Mouse (Mus musculus): ENCODE results near the gene Snx6. TPM values are rescaled to one million over a fixed set of nuclear protein-coding genes. Genes with fewer than 3 reads are reported as not detected.

Snx6 gene
- total RNA-seq, 1 experiment from 2014 or later = 76.5 TPM

- ATAC-seq (replicated peaks; ENCODE audit: insufficient number of reproducible peaks, low FRiP score, low TSS enrichment, poor library complexity, severe bottlenecking) = no peak
Observed at GRCm38 (mm10) chr12:54806131-54806530, 10.6 kb upstream of the Snx6 start.

GRCm38 (mm10) chr12:54805254-54806002 lies 9.9 kb upstream of the Snx6 start:
- no peak for ATAC-seq (replicated peaks; ENCODE audit: insufficient number of reproducible peaks, low FRiP score, low TSS enrichment, poor library complexity, severe bottlenecking)

- ATAC-seq (replicated peaks; ENCODE audit: insufficient number of reproducible peaks, low FRiP score, low TSS enrichment, poor library complexity, severe bottlenecking) = no peak
Observed at GRCm38 (mm10) chr12:54803531-54803930, 8.0 kb upstream of the Snx6 start.

DNA sequence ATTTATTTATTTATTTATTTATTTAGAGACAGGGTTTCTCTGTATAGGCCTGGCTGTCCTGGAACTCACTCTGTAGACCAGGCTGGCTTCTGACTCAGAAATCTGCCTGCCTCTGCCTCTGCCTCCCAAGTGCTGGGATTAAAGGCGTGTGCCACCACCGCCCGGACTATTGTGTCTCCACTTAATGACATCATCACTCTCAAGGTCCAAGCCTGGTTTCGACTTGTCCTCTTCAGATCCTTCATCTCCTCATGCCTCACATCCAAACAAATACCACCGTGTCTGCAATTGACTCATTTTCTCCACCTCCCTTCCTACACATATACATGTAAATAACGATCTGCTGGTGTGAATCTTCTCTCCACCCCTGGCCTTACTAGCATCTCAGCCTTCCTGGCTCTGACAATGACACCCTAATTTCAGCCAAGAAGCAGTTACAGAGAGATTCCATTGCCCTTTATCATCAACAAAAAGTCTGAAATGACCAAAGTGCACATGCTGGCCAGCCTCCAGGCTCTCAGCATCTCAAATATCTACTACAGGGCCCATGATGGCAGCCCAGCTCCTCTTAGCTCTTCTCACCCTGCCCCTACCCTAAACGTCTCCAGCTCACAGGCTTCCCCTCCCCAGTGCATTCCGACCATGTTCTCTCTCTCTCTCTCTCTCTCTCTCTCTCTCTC lies 1.2 kb upstream of the Snx6 start:
- ATAC-seq (replicated peaks; ENCODE audit: insufficient number of reproducible peaks, low FRiP score, low TSS enrichment, poor library complexity, severe bottlenecking) = no peak

GRCm38 (mm10) chr12:54794392-54794791 lies 1.1 kb downstream of the Snx6 start:
- ATAC-seq (replicated peaks; ENCODE audit: insufficient number of reproducible peaks, low FRiP score, low TSS enrichment, poor library complexity, severe bottlenecking) = no peak

- no peak for ATAC-seq (replicated peaks; ENCODE audit: insufficient number of reproducible peaks, low FRiP score, low TSS enrichment, poor library complexity, severe bottlenecking)
Observed at GRCm38 (mm10) chr12:54791465-54791864, 4.0 kb downstream of the Snx6 start.

DNA sequence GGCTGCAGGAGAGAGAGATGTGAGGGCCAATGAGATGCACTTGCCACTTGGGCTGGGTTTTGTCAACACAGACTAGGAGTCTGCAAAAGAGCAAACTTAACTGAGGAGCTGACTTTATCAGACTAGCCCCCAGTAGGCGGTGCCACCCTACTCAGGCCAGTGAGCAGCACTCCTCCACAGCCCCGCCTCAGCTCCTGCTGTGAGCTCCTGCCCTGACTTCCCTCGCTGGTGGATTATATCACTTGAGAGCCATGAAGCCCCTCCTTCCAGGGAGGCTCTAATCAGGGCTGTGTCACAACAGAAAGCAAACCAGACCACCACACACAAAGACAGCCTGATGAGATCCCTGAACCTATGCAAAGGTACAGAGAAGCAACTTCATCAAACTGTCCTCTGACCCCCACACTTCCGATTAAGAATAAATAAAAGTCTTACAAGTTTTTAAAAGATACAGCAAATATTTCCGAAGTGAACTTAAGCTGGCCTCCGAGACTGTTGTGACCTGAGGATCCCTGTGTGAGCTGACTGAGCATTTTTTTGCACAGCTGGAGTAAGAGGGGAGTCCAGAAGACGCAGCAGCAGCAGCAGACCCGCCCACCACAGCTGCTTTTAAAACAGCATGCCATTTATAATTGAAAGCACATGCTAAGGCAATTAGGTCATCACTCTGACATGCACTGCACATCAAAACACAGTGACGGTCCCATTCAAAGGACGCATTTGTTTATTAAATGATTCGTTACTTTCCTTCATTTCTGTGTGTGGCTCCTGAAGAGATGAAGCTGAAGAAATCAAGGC lies 6.0 kb downstream of the Snx6 start:
- ATAC-seq (replicated peaks; ENCODE audit: insufficient number of reproducible peaks, low FRiP score, low TSS enrichment, poor library complexity, severe bottlenecking) = no peak

DNA sequence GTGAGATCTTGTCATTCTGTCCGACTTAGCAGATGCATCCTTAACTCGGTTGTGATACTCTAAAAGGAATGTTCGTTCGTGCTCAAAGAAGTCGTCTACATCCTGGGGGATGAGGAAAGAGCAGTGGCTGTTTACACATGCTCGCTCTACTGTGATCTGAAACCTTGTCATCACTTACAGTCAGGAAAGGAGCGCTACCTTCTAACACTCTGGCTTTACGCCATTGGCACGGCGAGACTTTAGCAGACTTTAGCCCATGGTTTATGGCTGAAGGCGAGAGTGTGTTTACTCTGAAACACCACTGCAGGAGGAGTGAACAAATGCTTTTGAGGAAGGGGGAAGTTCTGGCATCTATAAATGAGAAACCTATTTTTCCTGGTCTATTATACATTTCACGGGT lies 31.9 kb downstream of the Snx6 start:
- no peak for ATAC-seq (replicated peaks; ENCODE audit: insufficient number of reproducible peaks, low FRiP score, low TSS enrichment, poor library complexity, severe bottlenecking)

DNA sequence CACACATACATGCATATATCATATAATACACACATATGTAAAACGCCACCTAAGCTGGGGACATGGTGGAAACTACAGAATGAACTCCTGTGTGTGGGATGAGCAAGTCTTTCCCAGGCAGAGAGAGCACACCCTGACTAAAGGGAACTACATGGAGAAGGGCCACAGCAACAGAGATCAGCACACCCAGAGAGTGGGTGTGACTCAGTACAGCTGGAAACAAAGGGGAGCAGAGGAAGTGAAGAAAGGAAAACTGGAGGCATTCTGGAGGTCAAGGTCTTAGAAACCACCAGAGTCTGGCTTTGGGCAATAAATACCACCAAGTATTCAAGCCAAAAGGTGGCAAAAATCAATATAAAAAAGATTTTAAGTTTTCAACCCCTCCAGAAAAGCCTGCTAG lies 34.8 kb downstream of the Snx6 start:
- ATAC-seq (replicated peaks; ENCODE audit: insufficient number of reproducible peaks, low FRiP score, low TSS enrichment, poor library complexity, severe bottlenecking) = no peak

DNA sequence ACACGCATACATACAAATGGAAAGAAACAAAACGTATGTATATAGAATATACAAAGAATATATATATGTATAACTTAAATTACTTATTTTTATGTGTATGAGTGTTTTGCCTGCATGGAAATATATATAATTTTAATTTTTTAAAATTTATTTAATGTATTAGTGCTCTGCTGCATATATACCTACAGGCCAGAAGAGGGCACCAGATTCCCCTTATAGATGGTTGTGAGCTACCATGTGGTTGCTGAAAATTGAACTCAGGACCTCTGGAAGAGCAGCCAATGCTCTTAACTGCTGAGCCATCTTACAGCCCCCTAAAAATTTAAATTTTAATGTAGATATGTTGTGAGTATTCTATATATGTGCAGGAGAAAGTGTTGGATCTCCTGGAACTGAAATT lies 36.7 kb downstream of the Snx6 start:
- ATAC-seq (replicated peaks; ENCODE audit: insufficient number of reproducible peaks, low FRiP score, low TSS enrichment, poor library complexity, severe bottlenecking) = no peak

DNA sequence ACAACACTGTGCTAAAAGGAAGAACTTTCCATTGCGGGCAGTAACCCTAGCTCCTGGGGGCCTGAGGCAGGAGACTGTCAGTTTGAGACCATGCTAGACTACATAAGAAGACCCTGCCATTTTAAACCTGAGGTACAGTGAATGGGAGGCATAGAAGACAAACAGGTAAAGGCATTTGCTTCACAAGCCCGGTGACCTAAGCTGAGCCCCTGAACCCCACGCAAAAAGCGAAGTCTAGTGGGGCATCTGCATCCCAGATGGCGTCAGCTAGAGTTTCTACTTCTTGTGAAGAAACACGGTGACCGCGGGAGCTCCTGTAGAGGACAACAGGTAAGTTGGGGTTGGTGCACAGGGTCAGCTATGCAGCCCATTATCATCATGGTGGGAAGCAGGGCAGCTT lies 46.9 kb downstream of the Snx6 start:
- no peak for ATAC-seq (replicated peaks; ENCODE audit: insufficient number of reproducible peaks, low FRiP score, low TSS enrichment, poor library complexity, severe bottlenecking)

- peak; percentile 37; the same call in 1 of the 2 replicates for ATAC-seq (replicated peaks; ENCODE audit: insufficient number of reproducible peaks, low FRiP score, low TSS enrichment, poor library complexity, severe bottlenecking)
Observed at GRCm38 (mm10) chr12:54738661-54739243, 56.8 kb downstream of the Snx6 start.

- ATAC-seq (replicated peaks; ENCODE audit: insufficient number of reproducible peaks, low FRiP score, low TSS enrichment, poor library complexity, severe bottlenecking) = peak; percentile 42
Observed at GRCm38 (mm10) chr12:54737891-54738660, 57.4 kb downstream of the Snx6 start.

- ATAC-seq (replicated peaks; ENCODE audit: insufficient number of reproducible peaks, low FRiP score, low TSS enrichment, poor library complexity, severe bottlenecking) = peak; percentile 57
Observed at GRCm38 (mm10) chr12:54734307-54735131, 61.0 kb downstream of the Snx6 start.

DNA sequence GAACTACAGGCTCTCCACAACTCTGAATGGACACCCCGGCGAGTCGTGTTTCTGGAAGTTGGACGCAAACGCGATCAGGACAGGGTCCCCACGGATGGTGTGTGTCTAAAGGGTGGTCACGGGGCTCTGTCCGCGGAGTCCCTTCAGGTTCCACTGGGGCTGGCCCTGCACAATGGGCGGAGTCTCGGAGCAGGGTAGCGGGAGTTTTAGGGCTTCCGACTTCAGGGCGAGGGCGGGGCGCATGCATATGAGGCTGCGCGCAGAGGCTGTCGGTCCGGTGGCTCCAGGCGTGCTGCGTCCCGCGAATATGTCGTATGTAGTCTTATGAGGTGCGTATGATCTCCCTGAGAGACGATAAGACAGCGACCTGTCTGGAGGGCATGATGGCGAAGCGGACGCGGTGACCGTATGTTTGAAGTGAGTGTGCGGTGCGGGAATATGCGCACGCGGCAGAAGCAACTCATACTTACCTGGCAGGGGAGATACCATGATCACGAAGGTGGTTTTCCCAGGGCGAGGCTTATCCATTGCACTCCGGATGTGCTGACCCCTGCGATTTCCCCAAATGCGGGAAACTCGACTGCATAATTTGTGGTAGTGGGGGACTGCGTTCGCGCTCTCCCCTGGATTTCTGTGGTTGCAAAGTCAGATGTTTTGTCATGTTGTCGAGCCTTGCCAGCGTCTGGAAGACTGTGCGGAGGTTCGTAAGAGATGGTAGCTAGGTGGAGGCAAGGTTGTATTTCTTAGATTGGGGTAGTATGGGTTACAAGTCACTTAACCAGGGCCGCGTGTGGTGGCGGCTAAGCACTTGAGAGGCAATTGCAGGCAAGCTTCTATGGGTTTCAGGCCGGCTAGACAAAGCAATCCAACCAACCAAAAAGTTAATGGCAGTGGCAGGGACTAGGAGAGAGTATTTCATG lies 66.1 kb downstream of the Snx6 start:
- ATAC-seq (replicated peaks; ENCODE audit: insufficient number of reproducible peaks, low FRiP score, low TSS enrichment, poor library complexity, severe bottlenecking) = peak; percentile 97

DNA sequence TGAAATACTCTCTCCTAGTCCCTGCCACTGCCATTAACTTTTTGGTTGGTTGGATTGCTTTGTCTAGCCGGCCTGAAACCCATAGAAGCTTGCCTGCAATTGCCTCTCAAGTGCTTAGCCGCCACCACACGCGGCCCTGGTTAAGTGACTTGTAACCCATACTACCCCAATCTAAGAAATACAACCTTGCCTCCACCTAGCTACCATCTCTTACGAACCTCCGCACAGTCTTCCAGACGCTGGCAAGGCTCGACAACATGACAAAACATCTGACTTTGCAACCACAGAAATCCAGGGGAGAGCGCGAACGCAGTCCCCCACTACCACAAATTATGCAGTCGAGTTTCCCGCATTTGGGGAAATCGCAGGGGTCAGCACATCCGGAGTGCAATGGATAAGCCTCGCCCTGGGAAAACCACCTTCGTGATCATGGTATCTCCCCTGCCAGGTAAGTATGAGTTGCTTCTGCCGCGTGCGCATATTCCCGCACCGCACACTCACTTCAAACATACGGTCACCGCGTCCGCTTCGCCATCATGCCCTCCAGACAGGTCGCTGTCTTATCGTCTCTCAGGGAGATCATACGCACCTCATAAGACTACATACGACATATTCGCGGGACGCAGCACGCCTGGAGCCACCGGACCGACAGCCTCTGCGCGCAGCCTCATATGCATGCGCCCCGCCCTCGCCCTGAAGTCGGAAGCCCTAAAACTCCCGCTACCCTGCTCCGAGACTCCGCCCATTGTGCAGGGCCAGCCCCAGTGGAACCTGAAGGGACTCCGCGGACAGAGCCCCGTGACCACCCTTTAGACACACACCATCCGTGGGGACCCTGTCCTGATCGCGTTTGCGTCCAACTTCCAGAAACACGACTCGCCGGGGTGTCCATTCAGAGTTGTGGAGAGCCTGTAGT lies 76.4 kb downstream of the Snx6 start:
- ATAC-seq (replicated peaks; ENCODE audit: insufficient number of reproducible peaks, low FRiP score, low TSS enrichment, poor library complexity, severe bottlenecking) = peak; percentile 98

All from monocyte, adult 5-6 weeks (primary cell).